ENCODE assay signal across 16 mouse cellular contexts in the genomic region with DNA sequence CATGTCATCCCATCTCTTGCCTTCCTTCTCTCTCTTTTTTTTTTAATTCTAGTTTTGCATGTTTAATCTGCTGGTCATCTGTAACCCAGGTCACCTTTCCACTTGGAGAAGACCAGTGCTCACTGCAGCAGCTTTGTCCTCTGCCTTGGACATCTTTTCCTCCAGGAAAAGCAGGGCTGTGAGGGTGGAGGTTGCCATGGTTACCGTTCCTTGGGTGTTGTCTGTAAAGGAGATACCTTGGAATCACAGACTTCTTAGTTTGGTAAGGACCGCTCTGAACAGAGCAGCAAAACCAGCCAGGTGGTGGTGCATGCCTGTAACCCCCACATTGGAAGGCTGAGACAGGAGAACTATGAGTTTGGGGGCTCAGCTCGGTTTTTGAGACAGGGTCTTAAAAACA. TPM values are rescaled to one million over a fixed set of nuclear protein-coding genes. Genes with fewer than 3 reads are reported as not detected.
DNase-seq lines count a peak whose midpoint lies in the region; ATAC-seq lines count a peak whose summit lies in the region.
"Had no signal": no experiment of that assay in that cellular context is flagged by ENCODE, and none has a peak within 500 bp of the region (broad histone marks: within the 10 kb centered on the region; RNA-seq: fewer than 3 reads in every experiment).

No protein-coding gene starts in this region.

- H3K9ac ChIP-seq in midbrain, embryonic 16.5 days (ENCODE audit: low read depth, low read length): no peak overlapping the region
- H3K9ac ChIP-seq: forebrain, embryonic 13.5 days; liver, embryonic 13.5 days had no signal

- no peak overlapping the region for H3K4me2 ChIP-seq in midbrain, embryonic 16.5 days (ENCODE audit: low read length)
- H3K4me2 ChIP-seq: forebrain, embryonic 13.5 days; liver, embryonic 13.5 days had no signal

- peak; percentile 33 for DNase-seq in heart, embryonic 10.5 days (ENCODE audit: low spot score)
- no peak for DNase-seq in heart, adult 9 months (ENCODE audit: low spot score in 2 of 2)
- peak; percentile 72 for DNase-seq in right cerebral cortex, adult 18-20 months
- no peak for DNase-seq in right cerebral cortex, postnatal 4 days
- no peak for DNase-seq in adipocyte (ENCODE audit: low spot score)
- DNase-seq: cerebellum, postnatal 25 days; kidney, postnatal 14 days; liver, embryonic 13.5 days had no signal

- H3K27me3 ChIP-seq in heart, embryonic 10.5 days (ENCODE audit: insufficient read depth, poor library complexity, severe bottlenecking): no peaks in the 10 kb centered on the region
- H3K27me3 ChIP-seq in midbrain, embryonic 16.5 days (ENCODE audit: control insufficient read depth, insufficient read depth, low read depth, low read length): no peaks in the 10 kb centered on the region
- H3K27me3 ChIP-seq: forebrain, embryonic 13.5 days; liver, embryonic 13.5 days; megakaryocyte, embryonic 14.5 days had no signal

- 79% methylated on average over 3 of the region's 3 CpGs for WGBS in heart, embryonic 10.5 days
- 73% methylated on average over 3 of the region's 3 CpGs for whole genome bisulfite sequencing in midbrain, embryonic 16.5 days

- no peak overlapping the region for H3K4me3 ChIP-seq in heart, embryonic 10.5 days
- no peak overlapping the region for H3K4me3 ChIP-seq in midbrain, embryonic 16.5 days (ENCODE audit: low read depth, low read length)
- H3K4me3 ChIP-seq: forebrain, embryonic 13.5 days; limb, embryonic 10.5 days; liver, embryonic 13.5 days; megakaryocyte, embryonic 14.5 days had no signal

- no peak overlapping the region for H3K27ac ChIP-seq in heart, embryonic 10.5 days
- H3K27ac ChIP-seq in midbrain, embryonic 16.5 days (ENCODE audit: low read length): peak overlapping the region; percentile 5; the same call in 1 of the 2 replicates
- H3K27ac ChIP-seq: forebrain, embryonic 13.5 days; limb, embryonic 10.5 days; liver, embryonic 13.5 days had no signal

- no peaks in the 10 kb centered on the region for H3K9me3 ChIP-seq in heart, embryonic 10.5 days
- no peaks in the 10 kb centered on the region for H3K9me3 ChIP-seq in midbrain, embryonic 16.5 days (replicated peaks; ENCODE audit: control insufficient read depth, low read length, poor library complexity, severe bottlenecking)
- H3K9me3 ChIP-seq: forebrain, embryonic 13.5 days; limb, embryonic 10.5 days; liver, embryonic 13.5 days had no signal

- H3K36me3 ChIP-seq in heart, embryonic 10.5 days: peaks cover 17% of the 10 kb centered on the region
- no peaks in the 10 kb centered on the region for H3K36me3 ChIP-seq in midbrain, embryonic 16.5 days (ENCODE audit: control insufficient read depth, insufficient read depth, low read length)

- no peak for ATAC-seq in midbrain, embryonic 16.5 days
- ATAC-seq in erythroid progenitor cell, adult 5-6 weeks (replicated peaks; ENCODE audit: low FRiP score, poor library complexity, severe bottlenecking): no peak
- ATAC-seq: CD4-positive, CD25-positive, alpha-beta regulatory T cell, adult 4 months; forebrain, embryonic 13.5 days; intestine, postnatal 0 days; lung, postnatal 0 days had no signal

- H3K4me1 ChIP-seq in heart, embryonic 10.5 days: peaks cover 16% of the 10 kb centered on the region
- H3K4me1 ChIP-seq in midbrain, embryonic 16.5 days (ENCODE audit: control insufficient read depth, insufficient read depth, low read length): peaks cover 12% of the 10 kb centered on the region

RNA-seq across cellular contexts. Expression of a gene that starts 26.9 kb away (rescaled TPM):
- polyA plus RNA-seq in heart, embryonic 10.5 days (2016; fragmentation: Nextera tagmentation; extraction: Ambion mirVana): 40.8 and 44.4 TPM in 2 replicates
- 24.6 and 28.2 TPM in 2 replicates for polyA plus RNA-seq in midbrain, embryonic 16.5 days (2015; fragmentation: Nextera tagmentation; extraction: Ambion mirVana)
- 23.1 and 28.1 TPM in 2 replicates for total RNA-seq in erythroid progenitor cell, adult 5-6 weeks (2015; ENCODE audit: low replicate concordance)
- 9.4 and 9.5 TPM in 2 replicates for total RNA-seq in erythroid progenitor cell, adult 5-6 weeks (2017; ENCODE audit: low replicate concordance)

Comparison
In these comparisons a context has a peak if more than half of its experiments do, and no peak if none do; other contexts are left out.
1. DNase-seq: peak in heart, embryonic 10.5 days (single experiment) and right cerebral cortex, adult 18-20 months (single experiment); none in heart, adult 9 months (0 of 2), right cerebral cortex, postnatal 4 days (single experiment) and adipocyte (single experiment).